Mouse (Mus musculus) mesoderm, embryonic 11.5 days (tissue): Measurements from ENCODE around the gene Clba1.

Source experiments
- DNase-seq: peaks from one replicate; pipeline ENCODE4 v3.0.0-alpha.2; 2012; ENCODE audit warnings: low read depth, low spot score

Clba1 gene

GRCm38 (mm10) chr12:112794998-112795397 lies 13.7 kb upstream of the Clba1 start:
- no peak for DNase-seq

- no peak for DNase-seq
These were observed 13.2 kb upstream of the Clba1 start for GRCm38 (mm10) chr12:112795466-112796104.

- DNase-seq: no peak
These were observed 11.9 kb upstream of the Clba1 start for GRCm38 (mm10) chr12:112796551-112797510.

- no peak for DNase-seq
These were observed 10.9 kb upstream of the Clba1 start for GRCm38 (mm10) chr12:112797672-112798331.

DNA sequence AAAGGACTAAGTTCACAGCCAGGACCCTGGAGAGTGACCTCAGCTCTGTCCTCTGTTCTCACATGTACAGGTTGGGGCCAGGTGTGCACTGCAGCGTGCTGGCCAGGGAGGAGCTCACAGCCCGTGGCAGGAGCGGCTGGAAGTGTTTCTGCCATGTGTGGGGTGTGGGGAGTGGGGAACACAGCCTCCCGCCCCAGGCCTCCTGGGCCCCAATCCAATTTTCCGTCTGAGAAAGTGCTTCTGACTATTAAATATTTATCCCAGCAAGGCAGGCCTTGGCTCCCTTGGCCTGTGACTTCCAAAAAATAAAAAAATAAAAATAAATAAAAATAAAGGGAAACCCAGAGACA lies 10.4 kb upstream of the Clba1 start:
- DNase-seq: no peak

DNA sequence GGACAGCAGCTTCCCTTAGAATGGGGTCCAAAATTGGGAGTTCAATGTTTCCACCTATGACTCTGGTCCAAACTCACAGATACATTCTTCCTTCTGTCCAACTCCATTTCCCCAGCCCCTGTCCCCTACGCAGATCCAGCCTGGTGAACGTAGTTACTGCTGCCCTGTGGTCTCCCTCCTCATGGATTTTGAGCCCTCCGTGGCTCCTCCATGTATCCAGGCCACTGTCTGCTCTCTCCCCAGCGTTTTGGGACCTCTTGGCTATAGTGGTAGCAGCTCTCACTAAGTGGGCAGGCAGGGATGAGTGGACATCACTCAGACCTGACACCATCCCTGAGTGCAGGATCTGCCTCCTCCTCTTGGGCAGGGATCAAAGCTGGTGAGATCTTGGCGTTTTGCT lies 10.0 kb upstream of the Clba1 start:
- no peak for DNase-seq

- no peak for DNase-seq
These were observed 9.3 kb upstream of the Clba1 start for GRCm38 (mm10) chr12:112799237-112799970.

GRCm38 (mm10) chr12:112800476-112800875 lies 8.3 kb upstream of the Clba1 start:
- peak; percentile 81 for DNase-seq

- peak; percentile 78 for DNase-seq
These were observed 6.6 kb upstream of the Clba1 start, which contains the start of gene Ahnak2 for GRCm38 (mm10) chr12:112801864-112802846. Gene Ahnak2, minus strand, starts transcription at chr12:112802657.

DNA sequence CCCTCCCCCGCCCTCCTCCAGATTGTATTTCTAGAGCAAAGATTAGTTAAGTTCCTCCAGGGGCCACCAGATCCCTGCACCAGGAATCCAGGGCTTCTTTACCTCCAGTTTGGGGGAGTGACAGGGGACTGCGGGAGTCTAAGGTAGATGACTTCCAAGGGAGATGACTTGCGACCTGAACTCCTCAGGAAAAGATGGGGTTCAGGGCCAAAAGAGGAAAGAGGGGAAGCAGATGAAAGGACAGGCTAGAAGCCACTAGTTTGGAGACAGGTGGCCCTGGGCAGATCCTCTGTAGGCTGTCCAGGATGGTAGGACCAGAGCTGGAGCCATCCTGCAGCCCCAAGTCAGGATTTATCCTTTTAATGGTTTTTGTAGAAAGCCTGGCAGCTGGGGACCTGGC lies 5.8 kb upstream of the Clba1 start:
- no peak for DNase-seq

DNA sequence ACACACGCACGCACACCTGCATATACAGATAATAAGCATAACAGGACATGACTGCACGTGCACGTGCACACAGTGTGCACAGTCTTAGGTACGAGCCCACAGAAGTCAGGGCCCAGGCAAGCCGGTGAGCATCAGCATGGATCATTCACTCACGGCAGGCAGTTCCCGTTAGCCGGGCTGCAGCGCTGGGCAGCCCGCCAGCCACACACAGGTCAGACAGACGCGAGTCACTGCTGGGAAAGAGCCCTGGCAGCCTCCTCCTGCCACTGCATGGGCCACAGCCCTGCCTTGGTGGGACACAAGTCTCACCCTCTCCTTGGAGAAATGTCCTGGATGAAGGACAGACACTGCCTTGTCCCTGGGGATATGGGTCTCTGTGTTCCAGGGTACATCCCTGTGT lies 4.7 kb upstream of the Clba1 start:
- DNase-seq: no peak

GRCm38 (mm10) chr12:112806044-112806443 lies 2.7 kb upstream of the Clba1 start:
- no peak for DNase-seq

DNA sequence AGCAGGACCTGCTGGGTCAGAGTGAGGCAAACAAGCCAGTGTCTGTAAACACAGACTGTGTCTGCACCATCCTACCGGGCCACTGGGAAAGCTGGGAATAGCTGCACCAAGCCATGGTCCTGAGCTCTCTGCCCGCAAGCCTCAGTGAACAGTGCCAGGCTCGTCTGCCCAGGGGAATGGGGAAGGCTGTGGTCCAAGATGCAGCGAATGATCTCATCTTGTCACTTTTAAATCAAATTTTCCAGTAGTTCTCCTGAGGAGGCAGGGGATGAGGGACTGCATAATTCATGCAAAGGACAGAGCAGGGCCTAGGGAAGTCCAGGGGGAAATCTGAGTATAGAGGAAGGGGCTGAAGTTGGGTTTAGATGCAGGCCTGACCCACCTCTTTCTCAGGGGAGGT lies 941 bp upstream of the Clba1 start:
- DNase-seq: no peak

GRCm38 (mm10) chr12:112808212-112808586 lies 538 bp upstream of the Clba1 start:
- no peak for DNase-seq

- no peak for DNase-seq
These were observed 904 bp downstream of the Clba1 start for GRCm38 (mm10) chr12:112809641-112810040.

GRCm38 (mm10) chr12:112810092-112810885 lies 1.6 kb downstream of the Clba1 start:
- no peak for DNase-seq

GRCm38 (mm10) chr12:112813370-112813769 lies 4.6 kb downstream of the Clba1 start:
- no peak for DNase-seq

- DNase-seq: no peak
These were observed 6.1 kb downstream of the Clba1 start for GRCm38 (mm10) chr12:112814682-112815470.

DNA sequence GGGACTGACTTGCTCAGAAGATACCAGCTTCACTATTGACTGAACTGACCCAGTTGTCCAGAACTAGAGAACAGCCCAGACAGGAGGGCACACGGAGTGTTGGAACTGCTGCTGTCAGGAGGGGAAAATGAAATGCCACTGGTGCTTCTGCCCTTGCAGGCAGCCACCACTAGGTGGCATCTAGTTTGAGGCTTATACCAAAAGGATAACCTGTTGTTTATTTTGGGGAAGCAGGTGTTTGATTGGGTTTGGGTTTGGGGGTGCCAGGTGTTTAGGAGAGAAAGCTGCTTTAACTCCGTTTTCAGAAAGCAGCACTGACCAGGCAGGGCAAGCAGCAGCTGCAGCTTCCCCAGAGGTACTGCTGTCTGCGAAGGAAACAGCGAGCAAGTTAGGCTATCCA lies 7.6 kb downstream of the Clba1 start:
- DNase-seq: peak; percentile 56
